Mouse (Mus musculus): ENCODE measurements at regions not wholly inside any gene's neighbourhood (a gene's known extent, or its start where the extent isn't known, plus 50 kb on each side); places are given as distances from the start of the nearest gene placed in this dataset.

DNA sequence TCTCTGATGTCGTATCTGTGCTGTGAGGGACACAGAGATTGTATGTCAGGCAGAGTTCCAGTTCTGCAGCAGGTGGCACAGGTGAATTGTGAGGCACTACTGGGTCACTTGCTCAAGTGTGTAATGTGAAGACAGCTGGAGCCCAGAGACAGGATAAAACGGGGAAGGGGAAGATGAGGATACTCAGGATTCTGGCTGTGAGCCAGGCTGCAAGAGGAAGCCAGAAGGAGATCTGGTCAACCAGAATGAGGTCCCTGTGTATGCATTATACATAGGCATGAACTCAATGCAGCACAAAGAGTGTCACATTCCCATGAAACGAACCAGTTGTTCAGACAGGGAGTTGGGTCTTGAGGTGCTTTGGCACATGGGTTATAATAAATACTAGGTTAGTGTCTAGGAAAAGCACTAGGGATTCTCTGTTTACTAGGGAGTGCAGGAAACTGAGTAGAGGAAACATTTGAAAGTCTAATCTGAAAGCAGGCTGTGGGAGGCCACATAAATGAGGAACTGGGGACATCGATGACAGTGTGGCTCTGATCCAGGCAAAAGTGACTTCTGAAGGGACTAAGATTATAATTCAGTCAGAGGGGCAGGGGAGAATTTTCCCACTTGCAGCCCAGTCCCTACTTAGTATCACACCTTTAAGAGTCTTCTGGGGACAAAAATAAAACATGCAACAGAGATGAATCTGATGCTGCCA lies 109.9 kb upstream of the Rxfp2 start:
- TF ChIP-seq CTCF (IDR thresholded peaks at IDR 0.05; ENCODE audit: borderline replicate concordance, insufficient read depth, low read length) (no peak), POLR2A (IDR thresholded peaks at IDR 0.05; ENCODE audit: low read depth, low read length) (no peak)

Measured in embryonic fibroblast, embryonic 13.5 days (primary cell).